Mouse (Mus musculus) intestine, embryonic 15.5 days (tissue): ENCODE results near the gene Armcx2. TPM values are rescaled to one million over a fixed set of nuclear protein-coding genes. Genes with fewer than 3 reads are reported as not detected.
"Not testable (repeated sequence)": the region's sequence is repeated elsewhere in the genome, so short reads cannot be mapped to it uniquely, and the experiment has no call there.

Experiments used
- ATAC-seq: fragments of 200-750 bp; cut with Nextera tagmentation; 2 replicates; pipeline ENCODE4 v1.8.0; 2017; ENCODE audit warnings: moderate TSS enrichment, moderate library complexity
- H3K27ac ChIP-seq: fragments of 300-500 bp; sonication (generic); 2 replicates; pipeline ENCODE4 v1.5.1; 2015; ENCODE audit warnings: mild to moderate bottlenecking, inconsistent platforms
- H3K27me3 ChIP-seq: fragments of 300-500 bp; sonication (generic); replicated peaks from 2 replicates; pipeline ENCODE4 v1.6.1; 2015; ENCODE audit warnings: inconsistent platforms
- H3K36me3 ChIP-seq: fragments of 300-500 bp; sonication (generic); 2 replicates; pipeline ENCODE4 v1.6.1; 2015; ENCODE audit warnings: inconsistent platforms
- H3K4me1 ChIP-seq: fragments of 300-500 bp; sonication (generic); replicated peaks from 2 replicates; pipeline ENCODE4 v1.6.1; 2015; ENCODE audit warnings: inconsistent platforms
- H3K4me2 ChIP-seq: fragments of 300-500 bp; sonication (generic); replicated peaks from 2 replicates; pipeline ENCODE4 v1.6.1; 2015; ENCODE audit warnings: mild to moderate bottlenecking, inconsistent platforms
- H3K4me3 ChIP-seq: fragments of 300-500 bp; sonication (generic); replicated peaks from 2 replicates; pipeline ENCODE4 v1.5.1; 2015; ENCODE audit warnings: inconsistent platforms
- H3K9ac ChIP-seq: fragments of 300-500 bp; sonication (generic); 2 replicates; pipeline ENCODE4 v1.6.1; 2015; ENCODE audit warnings: inconsistent platforms
- H3K9me3 ChIP-seq: fragments of 300-500 bp; sonication (generic); 2 replicates; pipeline ENCODE4 v1.6.1; 2016; ENCODE audit warnings: inconsistent platforms
- WGBS: fragments of 180-500 bp; shearing (Covaris S2); methylation state at CpG from one replicate; pipeline ENCODE4 v1.1.7; 2015; 5-methylcytosine and 5-hydroxymethylcytosine counted together
- polyA plus RNA-seq: library from polyadenylated mRNA; unstranded; fragments of >200 nt; fragmentation: Nextera tagmentation; extraction: Ambion mirVana; gene quantifications from 2 replicates; pipeline ENCODE4 v1.2.1, GENCODE M21; 2015

The Armcx2 gene
- 42.6 and 44.3 TPM in 2 replicates for polyA plus RNA-seq

GRCm38 (mm10) chrX:134808755-134809224 is at the start of gene Armcx2:
Armcx2 (minus strand) TSS chrX:134809221.
- peak within 1 kb of the TSS; percentile 58 for H3K4me2 ChIP-seq
- no peaks in the 10 kb centered on the region; the same call in 1 of the 2 replicates for H3K27me3 ChIP-seq
- H3K9me3 ChIP-seq = no peaks in the 10 kb centered on the region
- no peaks in the 10 kb centered on the region for H3K4me1 ChIP-seq
- no peaks in the 10 kb centered on the region for H3K36me3 ChIP-seq
- 12% methylated on average over 16 of the region's 16 CpGs for WGBS
- peak; percentile 86 for ATAC-seq
- peak within 1 kb of the TSS; percentile 45 for H3K9ac ChIP-seq
- 0 out of 2 replicates have a peak within 1 kb of the TSS, but pooled peaks have one; percentile 40 for H3K27ac ChIP-seq
- H3K4me3 ChIP-seq = peak within 1 kb of the TSS; percentile 51

GRCm38 (mm10) chrX:134849662-134850061 is 40.6 kb upstream of the Armcx2 start:
- Histone ChIP-seq H3K4me2 (no peak overlapping the region), H3K36me3 (no peaks in the 10 kb centered on the region), H3K9ac (no peak overlapping the region), H3K4me3 (no peak overlapping the region), H3K27ac (no peak overlapping the region), H3K9me3 (no peaks in the 10 kb centered on the region), H3K4me1 (no peaks in the 10 kb centered on the region), H3K27me3 (no peaks in the 10 kb centered on the region)
- ATAC-seq = no peak
- WGBS = 79% methylated on average over 4 of the region's 4 CpGs

GRCm38 (mm10) chrX:134844424-134844823 is 35.4 kb upstream of the Armcx2 start:
- Histone ChIP-seq H3K4me1 (no peaks in the 10 kb centered on the region), H3K9ac (no peak overlapping the region), H3K4me3 (no peak overlapping the region), H3K4me2 (no peak overlapping the region), H3K9me3 (no peaks in the 10 kb centered on the region), H3K27me3 (no peaks in the 10 kb centered on the region; the same call in 1 of the 2 replicates), H3K27ac (no peak overlapping the region), H3K36me3 (no peaks in the 10 kb centered on the region)
- 51% methylated on average over 2 of the region's 2 CpGs for WGBS
- no peak for ATAC-seq

- Histone ChIP-seq H3K36me3 (no peaks in the 10 kb centered on the region), H3K27ac (no peak overlapping the region), H3K9me3 (no peaks in the 10 kb centered on the region), H3K4me2 (no peak overlapping the region), H3K4me3 (no peak overlapping the region), H3K9ac (no peak overlapping the region), H3K27me3 (no peaks in the 10 kb centered on the region), H3K4me1 (no peaks in the 10 kb centered on the region)
- ATAC-seq = no peak
- 46% methylated on average over 3 of the region's 3 CpGs for WGBS
These were observed 21.5 kb upstream of the Armcx2 start for GRCm38 (mm10) chrX:134830508-134830907.

- peak overlapping the region; percentile 51 for H3K4me3 ChIP-seq
- no peaks in the 10 kb centered on the region for H3K4me1 ChIP-seq
- H3K9ac ChIP-seq = peak overlapping the region; percentile 45
- 0 out of 2 replicates have a peak overlapping the region, but pooled peaks have one; percentile 40 for H3K27ac ChIP-seq
- peak; percentile 87 for ATAC-seq
- H3K4me2 ChIP-seq = peak overlapping the region; percentile 58
- 23% methylated on average over 28 of the region's 28 CpGs for WGBS
- H3K9me3 ChIP-seq = no peaks in the 10 kb centered on the region
- H3K27me3 ChIP-seq = no peaks in the 10 kb centered on the region; the same call in 1 of the 2 replicates
- H3K36me3 ChIP-seq = no peaks in the 10 kb centered on the region
These were observed 927 bp downstream of the Armcx2 start for GRCm38 (mm10) chrX:134807833-134808754.

GRCm38 (mm10) chrX:134787728-134788127 is 21.3 kb downstream of the Armcx2 start:
- no peak overlapping the region for H3K4me3 ChIP-seq
- no peak overlapping the region for H3K4me2 ChIP-seq
- H3K36me3 ChIP-seq = no peaks in the 10 kb centered on the region
- no peak overlapping the region for H3K9ac ChIP-seq
- H3K4me1 ChIP-seq = no peaks in the 10 kb centered on the region
- H3K27me3 ChIP-seq = no peaks in the 10 kb centered on the region
- no peaks in the 10 kb centered on the region for H3K9me3 ChIP-seq
- 66% methylated on average over 4 of the region's 4 CpGs for WGBS
- no peak for ATAC-seq
- H3K27ac ChIP-seq = no peak overlapping the region

- not testable (repeated sequence) for H3K4me3 ChIP-seq, H3K27ac ChIP-seq, H3K27me3 ChIP-seq, H3K9ac ChIP-seq, H3K36me3 ChIP-seq, H3K4me1 ChIP-seq, H3K4me2 ChIP-seq, H3K9me3 ChIP-seq
- 36% methylated on average over 4 of the region's 4 CpGs for WGBS
- peak; percentile 82 for ATAC-seq
These were observed 45.4 kb downstream of the Armcx2 start for GRCm38 (mm10) chrX:134763428-134764198.

GRCm38 (mm10) chrX:134757293-134757995 is 51.6 kb downstream of the Armcx2 start:
- peak overlapping the region; percentile 58 for H3K4me3 ChIP-seq

GRCm38 (mm10) chrX:134756434-134757292 is 52.4 kb downstream of the Armcx2 start, which contains the start of gene Armcx3:
Armcx3 (plus strand) TSS chrX:134756595.
- Histone ChIP-seq H3K4me1 (no peaks in the 10 kb centered on the region), H3K9me3 (no peaks in the 10 kb centered on the region), H3K27me3 (no peaks in the 10 kb centered on the region), H3K9ac (peak within 1 kb of the TSS; percentile 65), H3K36me3 (no peaks in the 10 kb centered on the region), H3K4me2 (peak within 1 kb of the TSS; percentile 52), H3K27ac (peak within 1 kb of the TSS; percentile 67), H3K4me3 (peak within 1 kb of the TSS; percentile 58)
- WGBS = 21% methylated on average over 46 of the region's 46 CpGs
- ATAC-seq = peak; percentile 96

More at GRCm38 (mm10) chrX:134757293-134757995, 51.6 kb downstream of the Armcx2 start:
- Histone ChIP-seq H3K36me3 (no peaks in the 10 kb centered on the region), H3K4me2 (peak overlapping the region; percentile 52), H3K9me3 (no peaks in the 10 kb centered on the region), H3K4me1 (no peaks in the 10 kb centered on the region), H3K27me3 (no peaks in the 10 kb centered on the region), H3K9ac (peak overlapping the region; percentile 65), H3K27ac (peak overlapping the region; percentile 67)
- WGBS = 30% methylated on average over 13 of the region's 13 CpGs
- peak; percentile 41 for ATAC-seq
